Comparison of ENCODE assay signal across 28 mouse cellular contexts in genomic region chr13:55555921-55556320, GRCm38 (mm10).
"Had no signal": no experiment of that assay in that cellular context is flagged by ENCODE, and none has a peak within 500 bp of the region (broad histone marks: within the 10 kb centered on the region; RNA-seq: fewer than 3 reads in every experiment).

No protein-coding gene starts in this region.

- H3K9me3 ChIP-seq: limb, embryonic 10.5 days; limb, embryonic 12.5 days; limb, embryonic 13.5 days; limb, embryonic 15.5 days; liver, embryonic 12.5 days; liver, embryonic 13.5 days; liver, embryonic 15.5 days; lung, embryonic 15.5 days; megakaryocyte, embryonic 14.5 days; midbrain, embryonic 10.5 days; midbrain, embryonic 12.5 days; midbrain, embryonic 13.5 days; midbrain, embryonic 15.5 days; neural tube, embryonic 12.5 days had no signal

- H3K27me3 ChIP-seq: limb, embryonic 12.5 days; limb, embryonic 13.5 days; limb, embryonic 15.5 days; liver, embryonic 12.5 days; liver, embryonic 13.5 days; liver, embryonic 15.5 days; lung, embryonic 15.5 days; megakaryocyte, embryonic 14.5 days; midbrain, embryonic 12.5 days; midbrain, embryonic 13.5 days; midbrain, embryonic 15.5 days; neural tube, embryonic 12.5 days had no signal

- H3K4me3 ChIP-seq: limb, embryonic 10.5 days; limb, embryonic 12.5 days; limb, embryonic 13.5 days; limb, embryonic 15.5 days; liver, embryonic 12.5 days; liver, embryonic 13.5 days; liver, embryonic 15.5 days; lung, embryonic 15.5 days; megakaryocyte, embryonic 14.5 days; midbrain, embryonic 10.5 days; midbrain, embryonic 12.5 days; midbrain, embryonic 13.5 days; midbrain, embryonic 15.5 days; myocyte; neural tube, embryonic 12.5 days had no signal

- DNase-seq: left cerebral cortex, postnatal 4 days; liver; liver, embryonic 13.5 days; liver, postnatal 0 days; lung, adult 18-20 months; lung, adult 2 months; lung, embryonic 14.5 days; lung, postnatal 10 days; lung, postnatal 14 days; lung, postnatal 36 days; lung, postnatal 4 days; midbrain, embryonic 14.5 days had no signal

- H3K4me1 ChIP-seq: limb, embryonic 12.5 days; limb, embryonic 13.5 days; limb, embryonic 15.5 days; liver, embryonic 12.5 days; liver, embryonic 13.5 days; liver, embryonic 15.5 days; lung, embryonic 15.5 days; midbrain, embryonic 10.5 days; midbrain, embryonic 12.5 days; midbrain, embryonic 15.5 days; neural tube, embryonic 12.5 days had no signal

- H3K27ac ChIP-seq: limb, embryonic 10.5 days; limb, embryonic 12.5 days; limb, embryonic 13.5 days; limb, embryonic 15.5 days; liver, embryonic 12.5 days; liver, embryonic 13.5 days; liver, embryonic 14.5 days; liver, embryonic 15.5 days; lung, embryonic 15.5 days; macrophage; midbrain, embryonic 10.5 days; midbrain, embryonic 12.5 days; midbrain, embryonic 13.5 days; midbrain, embryonic 15.5 days; neural tube, embryonic 12.5 days had no signal
